Mouse (Mus musculus) small intestine, adult 2 months (tissue): ENCODE data around the gene Kctd12b.

ENCODE experiments used
- CTCF ChIP-seq: fragments of 200-500 bp; IDR thresholded peaks from 2 replicates; pipeline ENCODE4 v1.5.1; 2012; ENCODE audit warnings: low read depth, mild to moderate bottlenecking, control low read depth, inconsistent platforms, low read length, moderate library complexity, mixed read lengths; ENCODE audit not compliant: insufficient replicate concordance, insufficient read length; ENCODE audit errors: extremely low read depth
- POLR2A ChIP-seq: fragments of 200-500 bp; IDR thresholded peaks from 2 replicates; pipeline ENCODE4 v1.6.1; 2012; ENCODE audit warnings: low read depth, mild to moderate bottlenecking, control low read depth, inconsistent platforms, low read length, moderate library complexity

DNA sequence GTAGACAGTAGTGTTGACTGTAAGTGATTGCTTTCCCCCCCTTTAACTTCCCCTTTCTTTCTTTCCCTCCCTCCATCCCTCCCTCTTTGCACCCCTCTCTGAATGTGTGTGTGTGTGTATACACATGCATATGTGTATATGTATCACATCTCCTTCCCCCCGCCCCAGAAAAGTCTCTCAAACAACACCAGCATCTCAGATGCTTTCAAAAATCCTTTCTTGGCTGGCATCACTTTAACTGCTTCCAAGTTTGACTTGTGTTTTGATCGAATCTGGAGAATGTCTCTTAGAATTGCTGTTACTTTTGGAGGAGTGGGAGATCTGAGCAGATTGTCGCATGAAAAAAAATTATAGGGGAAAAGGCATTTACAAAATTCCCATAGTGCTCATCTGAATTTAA, 4.3 kb upstream of the Kctd12b start:
- TF ChIP-seq CTCF (no peak), POLR2A (no peak)
